Mouse (Mus musculus) embryonic facial prominence, embryonic 13.5 days (tissue): Measurements from ENCODE around the gene St6galnac3. TPM values are rescaled to one million over a fixed set of nuclear protein-coding genes. Genes with fewer than 3 reads are reported as not detected.

Experiments used
- ATAC-seq: fragments of 200-750 bp; cut with Nextera tagmentation; 2 replicates; pipeline ENCODE4 v1.8.0; 2017; ENCODE audit warnings: low read depth; ENCODE audit not compliant: insufficient number of reproducible peaks, insufficient read depth, low FRiP score, low TSS enrichment
- H3K27ac ChIP-seq: fragments of 300-500 bp; sonication (generic); 2 replicates; pipeline ENCODE4 v1.5.1; 2015; ENCODE audit warnings: moderate library complexity, mild to moderate bottlenecking, inconsistent platforms
- H3K27me3 ChIP-seq: fragments of 300-500 bp; sonication (generic); 2 replicates; pipeline ENCODE4 v1.6.1; 2015; ENCODE audit warnings: mild to moderate bottlenecking, inconsistent platforms
- H3K36me3 ChIP-seq: fragments of 300-500 bp; sonication (generic); 2 replicates; pipeline ENCODE4 v1.6.1; 2015; ENCODE audit warnings: mild to moderate bottlenecking, inconsistent platforms
- H3K4me1 ChIP-seq: fragments of 300-500 bp; sonication (generic); 2 replicates; pipeline ENCODE4 v1.6.1; 2015; ENCODE audit warnings: inconsistent platforms
- H3K4me2 ChIP-seq: fragments of 300-500 bp; sonication (generic); 2 replicates; pipeline ENCODE4 v1.6.1; 2015; ENCODE audit warnings: moderate library complexity, mild to moderate bottlenecking, inconsistent platforms
- H3K4me3 ChIP-seq: fragments of 300-500 bp; sonication (generic); 2 replicates; pipeline ENCODE4 v1.5.1; 2015; ENCODE audit warnings: mild to moderate bottlenecking, inconsistent platforms
- H3K9ac ChIP-seq: fragments of 300-500 bp; sonication (generic); 2 replicates; pipeline ENCODE4 v1.6.1; 2015; ENCODE audit warnings: mild to moderate bottlenecking, inconsistent platforms
- H3K9me3 ChIP-seq: fragments of 300-500 bp; sonication (generic); 2 replicates; pipeline ENCODE4 v1.6.1; 2016; ENCODE audit warnings: inconsistent platforms
- WGBS: fragments of 180-500 bp; shearing (Covaris S2); methylation state at CpG from one replicate; pipeline ENCODE4 v1.1.7; 2015; ENCODE audit warnings: mixed read lengths; 5-methylcytosine and 5-hydroxymethylcytosine counted together
- polyA plus RNA-seq: library from polyadenylated mRNA; unstranded; fragments of >200 nt; fragmentation: Nextera tagmentation; extraction: Ambion mirVana; gene quantifications from 2 replicates; pipeline ENCODE4 v1.2.1, GENCODE M21; 2015

St6galnac3 gene
- polyA plus RNA-seq, 1 experiment from 2014 or later, result 60.3 TPM

- no peak overlapping the region for H3K4me3 ChIP-seq
- H3K9ac ChIP-seq, result no peak overlapping the region
- no peak overlapping the region for H3K4me2 ChIP-seq
- no peak overlapping the region for H3K27ac ChIP-seq
- H3K36me3 ChIP-seq, result no peaks in the 10 kb centered on the region
- WGBS, result 85% methylated on average over 3 of the region's 3 CpGs
- H3K4me1 ChIP-seq, result peaks cover 15% of the 10 kb centered on the region
- no peaks in the 10 kb centered on the region for H3K27me3 ChIP-seq
- H3K9me3 ChIP-seq, result no peaks in the 10 kb centered on the region
- ATAC-seq, result no peak
These were observed 360.6 kb downstream of the St6galnac3 start for GRCm38 (mm10) chr3:153364366-153364765.

DNA sequence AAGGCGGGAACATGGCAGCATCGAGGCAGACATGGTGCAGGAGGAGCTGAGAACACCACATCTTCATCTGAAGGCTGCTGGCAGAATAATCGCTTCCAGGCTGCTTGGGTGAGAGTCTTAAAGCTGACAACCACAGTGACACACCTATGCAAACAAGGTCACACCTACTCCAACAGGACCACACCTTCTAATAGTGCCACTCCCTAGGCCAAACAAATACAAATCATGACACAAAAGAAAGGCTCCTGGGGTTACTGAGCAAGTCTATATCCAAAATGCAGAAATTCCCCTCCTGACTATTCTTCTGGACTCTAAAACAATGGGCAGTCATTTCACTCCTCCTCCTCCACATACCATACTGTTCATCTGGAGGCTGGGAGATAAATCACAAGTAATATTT lies 365.0 kb downstream of the St6galnac3 start:
- H3K4me1 ChIP-seq, result peaks cover 19% of the 10 kb centered on the region
- H3K4me3 ChIP-seq, result no peak overlapping the region
- H3K4me2 ChIP-seq, result no peak overlapping the region
- ATAC-seq, result no peak
- WGBS, result 94% methylated on average over 3 of the region's 3 CpGs
- H3K9me3 ChIP-seq, result no peaks in the 10 kb centered on the region
- H3K27me3 ChIP-seq, result no peaks in the 10 kb centered on the region
- no peaks in the 10 kb centered on the region for H3K36me3 ChIP-seq
- no peak overlapping the region for H3K9ac ChIP-seq
- H3K27ac ChIP-seq, result no peak overlapping the region

DNA sequence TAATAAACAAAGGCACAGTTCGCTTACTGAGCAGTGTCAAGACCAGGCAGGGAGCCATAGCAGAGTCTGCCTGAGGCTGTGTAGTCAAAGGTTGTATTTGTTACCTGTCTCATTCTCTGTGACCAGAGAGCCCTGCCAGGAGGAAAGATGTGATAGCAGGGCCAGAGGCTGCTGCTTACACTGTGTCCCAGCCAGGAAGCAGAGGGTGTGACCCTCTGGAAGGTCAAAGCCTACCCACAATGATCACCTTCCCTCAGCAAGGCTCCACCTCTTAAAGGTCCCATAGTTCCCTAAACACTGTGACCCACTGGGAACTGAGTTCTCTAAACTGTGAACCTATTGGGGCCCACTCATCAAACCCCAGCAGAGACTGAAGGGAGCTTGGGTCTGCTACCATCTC lies 368.9 kb downstream of the St6galnac3 start:
- no peak for ATAC-seq
- Histone ChIP-seq H3K36me3 (no peaks in the 10 kb centered on the region), H3K4me1 (peaks cover 13% of the 10 kb centered on the region), H3K4me2 (no peak overlapping the region), H3K27me3 (no peaks in the 10 kb centered on the region), H3K27ac (no peak overlapping the region), H3K9me3 (no peaks in the 10 kb centered on the region), H3K4me3 (no peak overlapping the region), H3K9ac (no peak overlapping the region)
- WGBS, result 55% methylated on average over 1 of the region's 1 CpGs

DNA sequence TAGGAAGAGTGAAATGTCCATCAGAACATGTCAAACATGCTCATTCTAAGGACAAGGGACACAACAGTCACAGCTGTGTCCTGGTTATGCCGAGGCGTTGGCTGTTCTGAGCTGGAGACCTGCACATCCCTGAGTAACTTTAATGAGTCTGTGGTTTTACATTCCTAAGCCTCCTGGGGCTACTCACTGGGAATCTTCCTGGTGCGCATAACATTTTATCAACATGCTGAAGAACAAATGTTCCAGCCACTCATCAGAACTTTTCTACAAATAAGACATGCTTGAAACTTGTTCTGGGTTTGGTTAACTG lies 370.0 kb downstream of the St6galnac3 start:
- Histone ChIP-seq H3K9ac (no peak overlapping the region), H3K4me3 (no peak overlapping the region), H3K4me1 (peaks cover 13% of the 10 kb centered on the region), H3K9me3 (no peaks in the 10 kb centered on the region), H3K36me3 (no peaks in the 10 kb centered on the region), H3K4me2 (no peak overlapping the region), H3K27ac (no peak overlapping the region), H3K27me3 (no peaks in the 10 kb centered on the region)
- ATAC-seq, result no peak
- 50% methylated on average over 3 of the region's 3 CpGs for WGBS

DNA sequence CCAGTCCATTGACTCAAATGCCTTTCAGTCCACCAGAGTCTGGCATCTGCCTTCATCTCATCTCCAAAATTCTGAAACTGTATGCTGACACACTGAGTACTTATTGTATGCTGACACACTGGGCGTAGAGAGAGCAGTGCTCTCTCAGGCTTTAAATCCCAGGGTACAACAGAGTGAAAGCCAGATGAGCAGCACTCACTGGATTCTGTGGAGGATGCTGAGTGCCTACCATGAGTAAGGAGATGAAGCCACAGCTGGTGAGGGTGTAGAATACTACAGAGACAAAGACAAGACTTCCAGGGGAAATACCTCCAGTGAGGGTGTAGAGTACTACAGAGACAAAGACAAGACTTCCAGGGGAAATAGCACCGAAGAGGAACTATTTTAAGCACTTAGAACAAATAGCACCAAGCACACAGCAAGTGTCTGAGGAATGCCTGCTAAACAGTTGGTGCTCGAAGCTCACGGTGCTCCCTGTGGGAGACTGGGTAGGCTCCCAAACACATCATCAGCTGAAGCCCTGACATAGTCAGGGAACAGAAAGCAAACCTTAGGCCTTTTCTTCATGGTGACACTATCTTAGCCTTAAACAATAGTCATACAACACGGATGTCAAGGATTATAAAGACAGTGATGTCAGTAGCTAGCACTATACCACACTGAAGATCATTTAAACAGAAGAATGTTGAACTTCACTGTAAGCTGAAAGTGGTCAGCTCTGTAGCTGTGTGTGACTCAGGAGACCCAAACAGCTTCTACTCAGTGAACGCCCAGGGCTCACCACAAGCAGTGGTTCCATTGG lies 370.6 kb downstream of the St6galnac3 start:
- no peak for ATAC-seq
- WGBS, result 91% methylated on average over 6 of the region's 6 CpGs
- Histone ChIP-seq H3K4me3 (no peak overlapping the region), H3K4me2 (no peak overlapping the region), H3K27ac (no peak overlapping the region), H3K4me1 (peaks cover 13% of the 10 kb centered on the region), H3K9me3 (no peaks in the 10 kb centered on the region), H3K27me3 (no peaks in the 10 kb centered on the region), H3K36me3 (no peaks in the 10 kb centered on the region), H3K9ac (no peak overlapping the region)

GRCm38 (mm10) chr3:153353313-153354103 lies 371.5 kb downstream of the St6galnac3 start:
- no peaks in the 10 kb centered on the region for H3K9me3 ChIP-seq
- H3K27me3 ChIP-seq, result no peaks in the 10 kb centered on the region
- H3K27ac ChIP-seq, result no peak overlapping the region
- no peak overlapping the region for H3K9ac ChIP-seq
- H3K36me3 ChIP-seq, result no peaks in the 10 kb centered on the region
- WGBS, result 90% methylated on average over 16 of the region's 16 CpGs
- H3K4me1 ChIP-seq, result peaks cover 13% of the 10 kb centered on the region
- H3K4me3 ChIP-seq, result no peak overlapping the region
- no peak overlapping the region for H3K4me2 ChIP-seq
- no peak for ATAC-seq

DNA sequence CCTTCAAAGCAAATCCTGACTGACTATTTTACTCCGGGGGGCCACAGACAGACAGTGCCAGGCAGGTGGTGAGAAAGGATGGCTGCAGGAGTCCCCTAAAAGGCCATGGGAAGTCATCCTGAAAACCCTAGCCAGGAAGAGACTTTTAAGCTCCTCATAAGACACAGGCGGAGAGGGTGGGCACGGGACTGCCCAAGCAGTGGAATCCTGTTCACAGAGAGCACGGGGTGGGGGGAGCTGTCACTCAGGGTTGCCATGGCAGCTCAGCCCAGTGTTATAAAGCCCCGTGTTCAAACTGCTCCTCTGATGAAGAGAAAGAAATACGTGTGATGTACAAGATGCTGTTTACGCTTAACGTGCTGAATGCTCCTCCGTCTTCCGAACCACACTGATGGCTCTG lies 375.0 kb downstream of the St6galnac3 start:
- Histone ChIP-seq H3K9ac (no peak overlapping the region), H3K27ac (no peak overlapping the region), H3K4me3 (no peak overlapping the region), H3K27me3 (no peaks in the 10 kb centered on the region), H3K36me3 (no peaks in the 10 kb centered on the region), H3K9me3 (no peaks in the 10 kb centered on the region), H3K4me2 (no peak overlapping the region), H3K4me1 (peaks cover 5% of the 10 kb centered on the region)
- no peak for ATAC-seq
- WGBS, result 78% methylated on average over 10 of the region's 10 CpGs

GRCm38 (mm10) chr3:153348797-153349465 lies 376.0 kb downstream of the St6galnac3 start:
- 93% methylated on average over 9 of the region's 9 CpGs for WGBS

GRCm38 (mm10) chr3:153344979-153345378 lies 380.0 kb downstream of the St6galnac3 start:
- Histone ChIP-seq H3K27ac (no peak overlapping the region), H3K36me3 (no peaks in the 10 kb centered on the region), H3K9ac (no peak overlapping the region), H3K9me3 (no peaks in the 10 kb centered on the region), H3K4me3 (no peak overlapping the region), H3K27me3 (no peaks in the 10 kb centered on the region), H3K4me2 (no peak overlapping the region), H3K4me1 (no peaks in the 10 kb centered on the region)
- WGBS, result 76% methylated on average over 5 of the region's 5 CpGs
- ATAC-seq, result no peak

More at GRCm38 (mm10) chr3:153348797-153349465, 376.0 kb downstream of the St6galnac3 start:
- no peaks in the 10 kb centered on the region for H3K36me3 ChIP-seq
- H3K27ac ChIP-seq, result no peak overlapping the region
- H3K4me2 ChIP-seq, result no peak overlapping the region
- H3K9me3 ChIP-seq, result no peaks in the 10 kb centered on the region
- no peaks in the 10 kb centered on the region for H3K4me1 ChIP-seq
- ATAC-seq, result no peak
- no peak overlapping the region for H3K9ac ChIP-seq
- no peak overlapping the region for H3K4me3 ChIP-seq
- no peaks in the 10 kb centered on the region for H3K27me3 ChIP-seq

GRCm38 (mm10) chr3:153339940-153340339 lies 385.0 kb downstream of the St6galnac3 start:
- ATAC-seq, result no peak
- Histone ChIP-seq H3K4me3 (no peak overlapping the region), H3K4me1 (no peaks in the 10 kb centered on the region), H3K4me2 (no peak overlapping the region), H3K9me3 (no peaks in the 10 kb centered on the region), H3K27ac (no peak overlapping the region), H3K9ac (no peak overlapping the region), H3K36me3 (no peaks in the 10 kb centered on the region), H3K27me3 (no peaks in the 10 kb centered on the region)
- WGBS, result 69% methylated on average over 2 of the region's 2 CpGs

DNA sequence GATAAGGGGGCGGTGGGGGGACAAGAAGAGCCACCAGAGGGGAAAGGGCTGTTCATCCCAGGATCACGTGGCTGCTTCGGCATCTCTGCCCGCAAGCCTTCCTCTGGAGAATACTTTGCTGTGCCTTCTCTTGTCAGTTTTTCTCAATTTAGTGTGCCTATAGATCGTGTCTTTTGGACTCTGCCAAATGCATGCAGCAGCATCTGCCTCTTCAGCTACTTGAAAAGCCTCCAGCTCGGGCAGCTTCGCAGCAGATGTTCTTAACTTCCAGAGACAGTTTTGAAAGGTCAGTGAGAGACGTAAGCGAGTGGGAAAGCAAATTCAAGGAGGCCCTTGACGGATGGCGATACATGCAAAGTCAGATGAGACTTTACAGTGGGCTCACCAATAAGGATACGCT lies 385.9 kb downstream of the St6galnac3 start:
- no peaks in the 10 kb centered on the region for H3K36me3 ChIP-seq
- no peak overlapping the region for H3K27ac ChIP-seq
- ATAC-seq, result no peak
- no peak overlapping the region for H3K4me2 ChIP-seq
- H3K27me3 ChIP-seq, result no peaks in the 10 kb centered on the region
- H3K9me3 ChIP-seq, result no peaks in the 10 kb centered on the region
- no peaks in the 10 kb centered on the region for H3K4me1 ChIP-seq
- H3K4me3 ChIP-seq, result no peak overlapping the region
- WGBS, result 75% methylated on average over 12 of the region's 12 CpGs
- no peak overlapping the region for H3K9ac ChIP-seq
